Mouse (Mus musculus): ENCODE measurements around the gene Rgs4. TPM values are rescaled to one million over a fixed set of nuclear protein-coding genes. Genes with fewer than 3 reads are reported as not detected.

The Rgs4 gene
- polyA plus RNA-seq, 1 experiment from 2014 or later, result 117 TPM

GRCm38 (mm10) chr1:169736139-169736538 lies 11.3 kb downstream of the Rgs4 start:
- ATAC-seq (ENCODE audit: low read depth), result no peak
- Histone ChIP-seq H3K9ac (no peak overlapping the region), H3K27me3 (no peaks in the 10 kb centered on the region), H3K4me3 (no peak overlapping the region), H3K9me3 (no peaks in the 10 kb centered on the region), H3K4me2 (no peak overlapping the region), H3K4me1 (replicated peaks) (no peaks in the 10 kb centered on the region), H3K36me3 (no peaks in the 10 kb centered on the region), H3K27ac (replicated peaks) (no peak overlapping the region)
- 88% methylated on average over 6 of the region's 6 CpGs for WGBS

GRCm38 (mm10) chr1:169730599-169731100 lies 16.8 kb downstream of the Rgs4 start:
- 58% methylated on average over 7 of the region's 7 CpGs for WGBS
- no peak overlapping the region for H3K9ac ChIP-seq

GRCm38 (mm10) chr1:169726319-169726718 lies 21.1 kb downstream of the Rgs4 start:
- 76% methylated on average over 3 of the region's 3 CpGs for WGBS

More at GRCm38 (mm10) chr1:169730599-169731100, 16.8 kb downstream of the Rgs4 start:
- no peaks in the 10 kb centered on the region for H3K4me1 ChIP-seq (replicated peaks)
- no peak for ATAC-seq (ENCODE audit: low read depth)
- no peaks in the 10 kb centered on the region for H3K27me3 ChIP-seq
- no peaks in the 10 kb centered on the region for H3K36me3 ChIP-seq
- H3K4me2 ChIP-seq, result no peak overlapping the region
- H3K9me3 ChIP-seq, result no peaks in the 10 kb centered on the region
- no peak overlapping the region for H3K4me3 ChIP-seq
- no peak overlapping the region for H3K27ac ChIP-seq (replicated peaks)

GRCm38 (mm10) chr1:169721836-169722235 lies 25.6 kb downstream of the Rgs4 start:
- Histone ChIP-seq H3K27ac (replicated peaks) (no peak overlapping the region), H3K36me3 (no peaks in the 10 kb centered on the region), H3K9ac (no peak overlapping the region), H3K27me3 (no peaks in the 10 kb centered on the region), H3K4me3 (no peak overlapping the region), H3K4me2 (no peak overlapping the region), H3K9me3 (no peaks in the 10 kb centered on the region), H3K4me1 (replicated peaks) (no peaks in the 10 kb centered on the region)
- no peak for ATAC-seq (ENCODE audit: low read depth)
- WGBS, result 75% methylated on average over 2 of the region's 2 CpGs

More at GRCm38 (mm10) chr1:169726319-169726718, 21.1 kb downstream of the Rgs4 start:
- Histone ChIP-seq H3K9ac (no peak overlapping the region), H3K9me3 (no peaks in the 10 kb centered on the region), H3K27ac (replicated peaks) (no peak overlapping the region), H3K36me3 (no peaks in the 10 kb centered on the region), H3K4me1 (replicated peaks) (no peaks in the 10 kb centered on the region), H3K4me3 (no peak overlapping the region), H3K4me2 (no peak overlapping the region), H3K27me3 (no peaks in the 10 kb centered on the region)
- ATAC-seq (ENCODE audit: low read depth), result no peak

- H3K4me3 ChIP-seq, result no peak overlapping the region
- no peak overlapping the region for H3K9ac ChIP-seq
- H3K27ac ChIP-seq (replicated peaks), result no peak overlapping the region
- no peaks in the 10 kb centered on the region for H3K36me3 ChIP-seq
- no peaks in the 10 kb centered on the region for H3K27me3 ChIP-seq
- WGBS, result 91% methylated on average over 4 of the region's 4 CpGs
- no peaks in the 10 kb centered on the region; the same call in 1 of the 2 replicates for H3K4me1 ChIP-seq (replicated peaks)
- H3K4me2 ChIP-seq, result no peak overlapping the region
- ATAC-seq (ENCODE audit: low read depth), result no peak
- H3K9me3 ChIP-seq, result no peaks in the 10 kb centered on the region
Observed at GRCm38 (mm10) chr1:169704395-169705087, 42.9 kb downstream of the Rgs4 start.

- Histone ChIP-seq H3K27ac (replicated peaks) (no peak overlapping the region), H3K36me3 (no peaks in the 10 kb centered on the region), H3K4me2 (no peak overlapping the region), H3K27me3 (no peaks in the 10 kb centered on the region), H3K9me3 (no peaks in the 10 kb centered on the region), H3K9ac (no peak overlapping the region), H3K4me1 (replicated peaks) (no peaks in the 10 kb centered on the region; the same call in 1 of the 2 replicates), H3K4me3 (no peak overlapping the region)
- ATAC-seq (ENCODE audit: low read depth), result no peak
- WGBS, result 89% methylated on average over 2 of the region's 2 CpGs
Observed at GRCm38 (mm10) chr1:169699184-169699583, 48.3 kb downstream of the Rgs4 start.

GRCm38 (mm10) chr1:169697236-169697635 lies 50.2 kb downstream of the Rgs4 start:
- 59% methylated on average over 4 of the region's 4 CpGs for WGBS
- ATAC-seq (ENCODE audit: low read depth), result no peak
- no peak overlapping the region for H3K9ac ChIP-seq
- H3K36me3 ChIP-seq, result no peaks in the 10 kb centered on the region
- no peaks in the 10 kb centered on the region for H3K27me3 ChIP-seq
- no peak overlapping the region for H3K4me2 ChIP-seq
- peaks cover 10% of the 10 kb centered on the region for H3K4me1 ChIP-seq (replicated peaks)
- H3K9me3 ChIP-seq, result no peaks in the 10 kb centered on the region
- no peak overlapping the region for H3K4me3 ChIP-seq
- no peak overlapping the region for H3K27ac ChIP-seq (replicated peaks)

GRCm38 (mm10) chr1:169695356-169695755 lies 52.1 kb downstream of the Rgs4 start:
- H3K36me3 ChIP-seq, result no peaks in the 10 kb centered on the region
- ATAC-seq (ENCODE audit: low read depth), result no peak
- 94% methylated on average over 3 of the region's 3 CpGs for WGBS

GRCm38 (mm10) chr1:169693537-169693936 lies 53.9 kb downstream of the Rgs4 start:
- WGBS, result 46% methylated on average over 3 of the region's 3 CpGs
- Histone ChIP-seq H3K9ac (no peak overlapping the region), H3K27me3 (no peaks in the 10 kb centered on the region), H3K27ac (replicated peaks) (no peak overlapping the region), H3K36me3 (no peaks in the 10 kb centered on the region), H3K9me3 (no peaks in the 10 kb centered on the region), H3K4me2 (no peak overlapping the region), H3K4me1 (replicated peaks) (peaks cover 11% of the 10 kb centered on the region), H3K4me3 (no peak overlapping the region)
- ATAC-seq (ENCODE audit: low read depth), result no peak

More at GRCm38 (mm10) chr1:169695356-169695755, 52.1 kb downstream of the Rgs4 start:
- Histone ChIP-seq H3K27me3 (no peaks in the 10 kb centered on the region), H3K9me3 (no peaks in the 10 kb centered on the region), H3K4me3 (no peak overlapping the region), H3K27ac (replicated peaks) (no peak overlapping the region), H3K9ac (no peak overlapping the region), H3K4me1 (replicated peaks) (peaks cover 11% of the 10 kb centered on the region), H3K4me2 (no peak overlapping the region)

GRCm38 (mm10) chr1:169693040-169693439 lies 54.4 kb downstream of the Rgs4 start:
- WGBS, result 44% methylated on average over 2 of the region's 2 CpGs
- no peak overlapping the region for H3K27ac ChIP-seq (replicated peaks)
- H3K9ac ChIP-seq, result no peak overlapping the region
- H3K27me3 ChIP-seq, result no peaks in the 10 kb centered on the region
- peaks cover 11% of the 10 kb centered on the region for H3K4me1 ChIP-seq (replicated peaks)
- H3K36me3 ChIP-seq, result no peaks in the 10 kb centered on the region
- H3K4me2 ChIP-seq, result no peak overlapping the region
- no peaks in the 10 kb centered on the region for H3K9me3 ChIP-seq
- no peak overlapping the region for H3K4me3 ChIP-seq
- ATAC-seq (ENCODE audit: low read depth), result no peak

Data from neural tube, embryonic 13.5 days (tissue).